Mouse (Mus musculus) hindbrain, embryonic 15.5 days (tissue): ENCODE measurements around the gene Slc44a5. TPM values are rescaled to one million over a fixed set of nuclear protein-coding genes. Genes with fewer than 3 reads are reported as not detected.
A peak's percentile ranks its signal among the peaks of the same experiment; 100 is the strongest.
"Not testable (repeated sequence)": the region's sequence is repeated elsewhere in the genome, so short reads cannot be mapped to it uniquely, and the experiment has no call there.

Source experiments
- ATAC-seq: fragments of 200-750 bp; cut with Nextera tagmentation; 2 replicates; pipeline ENCODE4 v1.8.0; 2017; ENCODE audit warnings: low read depth, moderate number of reproducible peaks, moderate TSS enrichment; ENCODE audit not compliant: low FRiP score
- H3K27ac ChIP-seq: fragments of 300-500 bp; sonication (generic); replicated peaks from 2 replicates; pipeline ENCODE4 v1.5.1; 2015; ENCODE audit warnings: mild to moderate bottlenecking, inconsistent platforms
- H3K27me3 ChIP-seq: fragments of 300-500 bp; sonication (generic); 2 replicates; pipeline ENCODE4 v1.6.1; 2015; ENCODE audit warnings: control low read depth, inconsistent platforms
- H3K36me3 ChIP-seq: fragments of 300-500 bp; sonication (generic); 2 replicates; pipeline ENCODE4 v1.6.1; 2015; ENCODE audit warnings: control low read depth, inconsistent platforms
- H3K4me1 ChIP-seq: fragments of 300-500 bp; sonication (generic); replicated peaks from 2 replicates; pipeline ENCODE4 v1.6.1; 2015; ENCODE audit warnings: control low read depth, inconsistent platforms
- H3K4me2 ChIP-seq: fragments of 300-500 bp; sonication (generic); 2 replicates; pipeline ENCODE4 v1.6.1; 2015; ENCODE audit warnings: moderate library complexity, mild to moderate bottlenecking, inconsistent platforms
- H3K4me3 ChIP-seq: fragments of 300-500 bp; sonication (generic); 2 replicates; pipeline ENCODE4 v1.5.1; 2015; ENCODE audit warnings: mild to moderate bottlenecking, inconsistent platforms
- H3K9ac ChIP-seq: fragments of 300-500 bp; sonication (generic); 2 replicates; pipeline ENCODE4 v1.6.1; 2015; ENCODE audit warnings: inconsistent platforms
- H3K9me3 ChIP-seq: fragments of 300-500 bp; sonication (generic); 2 replicates; pipeline ENCODE4 v1.6.1; 2016; ENCODE audit warnings: control low read depth, inconsistent platforms
- WGBS: fragments of 180-500 bp; shearing (Covaris S2); methylation state at CpG from one replicate; pipeline ENCODE4 v1.1.7; 2015; 5-methylcytosine and 5-hydroxymethylcytosine counted together
- polyA plus RNA-seq: library from polyadenylated mRNA; unstranded; fragments of >200 nt; fragmentation: Nextera tagmentation; extraction: Ambion mirVana; gene quantifications from 2 replicates; pipeline ENCODE4 v1.2.1, GENCODE M21; 2015

Gene Slc44a5
- polyA plus RNA-seq, 1 experiment from 2014 or later: 9.6 TPM

DNA sequence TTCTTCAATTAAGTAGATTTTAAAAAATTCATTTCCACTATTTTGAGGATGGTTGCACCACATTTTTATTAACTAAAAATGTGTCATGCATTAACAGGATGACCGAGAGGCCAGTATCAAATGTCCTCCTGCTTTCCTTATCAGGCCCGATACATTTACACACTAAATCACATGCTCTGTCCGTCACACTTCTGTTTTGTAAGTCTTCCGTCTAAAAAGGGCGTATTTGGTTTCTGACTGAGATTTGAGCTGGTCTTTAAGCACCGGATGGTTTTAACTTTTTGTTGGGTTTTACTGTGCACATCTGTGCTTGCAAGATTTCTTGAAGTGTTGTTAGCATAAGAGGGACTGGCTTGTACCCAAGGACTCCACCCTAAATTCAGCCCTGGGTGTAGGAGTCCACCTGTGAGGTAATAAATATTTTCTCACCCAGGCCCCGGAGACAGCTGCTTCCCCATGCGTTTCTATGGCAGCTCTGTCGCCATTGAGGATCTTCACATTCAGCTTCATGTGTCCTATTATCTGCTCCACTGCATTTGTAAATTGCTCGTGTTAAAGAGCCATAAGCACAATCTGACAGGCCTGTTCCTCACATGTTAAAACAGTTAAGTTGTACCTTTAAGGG, 237.3 kb downstream of the Slc44a5 start:
- Histone ChIP-seq H3K4me2 (no peak overlapping the region), H3K9me3 (no peaks in the 10 kb centered on the region), H3K27ac (no peak overlapping the region), H3K27me3 (no peaks in the 10 kb centered on the region), H3K4me1 (peaks cover 11% of the 10 kb centered on the region), H3K36me3 (no peaks in the 10 kb centered on the region), H3K9ac (no peak overlapping the region), H3K4me3 (no peak overlapping the region)
- ATAC-seq: no peak
- 52% methylated on average over 10 of the region's 10 CpGs for WGBS

DNA sequence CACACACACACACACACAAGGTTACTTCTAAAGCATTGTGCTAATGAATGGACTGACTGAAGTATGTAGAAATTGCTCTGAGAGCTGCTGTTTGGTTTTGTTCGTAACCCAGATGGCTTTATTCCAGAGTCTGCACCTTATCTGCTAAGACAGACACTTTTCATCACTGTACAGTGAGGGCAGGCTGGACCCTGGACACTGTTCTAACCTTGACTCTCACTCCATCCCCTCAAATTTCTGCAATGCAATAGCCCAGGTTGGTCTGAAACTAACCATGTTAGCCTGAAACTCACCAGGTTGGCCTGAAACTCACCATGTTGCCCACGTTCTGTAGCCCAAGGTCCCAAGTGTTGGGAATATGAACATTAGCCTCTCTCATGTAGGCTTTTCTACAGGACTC, 239.3 kb downstream of the Slc44a5 start:
- peaks cover 11% of the 10 kb centered on the region for H3K4me1 ChIP-seq
- H3K4me3 ChIP-seq: no peak overlapping the region
- no peak overlapping the region for H3K27ac ChIP-seq
- ATAC-seq: no peak
- WGBS: 87% methylated on average over 2 of the region's 2 CpGs
- H3K36me3 ChIP-seq: no peaks in the 10 kb centered on the region
- H3K4me2 ChIP-seq: no peak overlapping the region
- no peaks in the 10 kb centered on the region for H3K27me3 ChIP-seq
- H3K9me3 ChIP-seq: no peaks in the 10 kb centered on the region
- no peak overlapping the region for H3K9ac ChIP-seq

DNA sequence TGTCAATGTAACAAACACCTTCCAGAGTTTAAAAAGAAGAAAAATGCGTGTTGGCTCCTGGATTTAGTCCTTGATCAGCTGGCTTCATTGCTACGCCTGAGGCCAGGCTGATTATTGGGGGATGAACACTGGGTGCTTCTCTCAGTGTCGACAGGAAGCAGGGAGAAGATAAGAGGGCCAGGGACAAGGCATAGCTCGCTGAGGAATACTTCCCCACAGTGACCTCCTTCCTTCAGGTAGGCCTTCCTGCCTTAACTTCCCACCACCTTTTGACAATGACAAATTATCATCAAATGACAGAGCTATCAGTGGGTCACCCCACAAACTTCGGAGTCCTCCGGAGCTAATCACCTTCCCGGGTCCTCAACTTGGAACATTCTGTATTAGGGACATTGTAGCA, 242.1 kb downstream of the Slc44a5 start:
- Histone ChIP-seq H3K4me3 (no peak overlapping the region), H3K27me3 (no peaks in the 10 kb centered on the region), H3K4me1 (no peaks in the 10 kb centered on the region), H3K36me3 (no peaks in the 10 kb centered on the region), H3K9me3 (no peaks in the 10 kb centered on the region), H3K27ac (no peak overlapping the region), H3K4me2 (no peak overlapping the region), H3K9ac (no peak overlapping the region)
- WGBS: 84% methylated on average over 7 of the region's 7 CpGs
- ATAC-seq: no peak

DNA sequence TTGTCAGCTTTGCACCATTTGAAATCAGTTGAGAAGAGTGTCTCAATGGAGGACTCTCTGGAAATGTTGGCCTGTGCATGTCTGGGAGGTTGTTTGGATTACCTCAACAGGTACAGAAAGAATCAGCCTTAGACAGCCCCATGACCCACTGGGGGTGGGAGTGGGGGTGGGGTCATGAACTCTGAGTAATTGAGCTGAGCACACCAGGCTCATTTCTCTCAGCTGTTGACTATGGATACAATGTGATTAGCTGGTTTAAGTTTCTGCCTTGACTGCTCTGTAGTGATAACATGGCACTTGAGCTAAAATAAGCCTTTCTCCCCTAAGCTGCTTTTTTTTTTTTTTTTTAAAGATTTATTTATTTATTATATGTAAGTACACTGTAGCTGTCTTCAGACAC, 242.5 kb downstream of the Slc44a5 start:
- no peak for ATAC-seq
- Histone ChIP-seq H3K4me3 (no peak overlapping the region), H3K27ac (no peak overlapping the region), H3K9ac (no peak overlapping the region), H3K27me3 (no peaks in the 10 kb centered on the region), H3K9me3 (no peaks in the 10 kb centered on the region), H3K4me2 (no peak overlapping the region), H3K36me3 (no peaks in the 10 kb centered on the region), H3K4me1 (no peaks in the 10 kb centered on the region)

DNA sequence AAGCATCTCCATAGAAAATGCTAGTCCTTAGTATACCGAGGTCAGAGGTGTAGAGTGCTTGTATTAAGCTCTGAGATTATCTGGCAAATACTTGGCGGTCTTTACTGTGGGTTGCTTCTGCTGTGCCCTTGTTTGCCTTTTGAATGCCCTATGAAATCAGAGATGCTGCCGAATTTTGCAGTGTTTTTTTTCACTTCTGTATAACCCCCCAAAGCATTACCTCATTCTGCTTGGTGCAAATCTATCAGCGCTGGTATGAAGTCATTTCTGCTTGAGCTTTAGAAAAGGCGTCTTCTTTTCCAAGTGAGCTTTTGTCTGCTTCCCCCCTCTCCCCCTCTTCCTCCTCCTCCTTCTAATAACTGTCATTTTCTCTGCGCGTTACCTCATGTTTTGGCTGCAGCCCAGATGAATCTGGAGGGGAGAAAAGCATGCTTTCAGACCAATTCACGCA, 248.9 kb downstream of the Slc44a5 start:
- Histone ChIP-seq H3K4me2 (peak overlapping the region; percentile 15; the same call in 1 of the 2 replicates), H3K27ac (peak overlapping the region; percentile 53), H3K9ac (no peak overlapping the region), H3K36me3 (no peaks in the 10 kb centered on the region), H3K27me3 (no peaks in the 10 kb centered on the region), H3K4me3 (no peak overlapping the region), H3K4me1 (peaks cover 12% of the 10 kb centered on the region), H3K9me3 (no peaks in the 10 kb centered on the region)
- ATAC-seq: peak; percentile 54; the same call in 1 of the 2 replicates
- 30% methylated on average over 8 of the region's 8 CpGs for WGBS

DNA sequence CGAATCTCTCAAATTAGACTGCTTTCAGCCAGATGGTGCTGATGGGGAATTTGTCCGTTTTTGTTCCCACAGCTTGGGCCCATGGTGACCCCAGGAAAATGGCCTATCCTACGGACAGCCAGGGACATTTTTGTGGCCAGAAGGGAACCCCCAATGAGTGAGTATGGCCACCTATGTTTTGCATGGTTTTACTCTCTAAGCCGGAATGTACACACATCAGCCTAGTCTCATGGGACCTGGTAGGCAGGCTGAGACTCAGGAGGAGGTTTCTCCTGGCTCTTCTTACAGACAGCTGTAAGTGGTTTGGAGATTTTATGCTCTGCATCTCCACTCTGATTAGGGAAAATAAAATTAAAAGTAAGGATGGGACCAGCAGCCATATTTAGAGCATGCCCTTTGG, 249.5 kb downstream of the Slc44a5 start:
- Histone ChIP-seq H3K27ac (peak overlapping the region; percentile 53; the same call in 1 of the 2 replicates), H3K36me3 (no peaks in the 10 kb centered on the region), H3K9ac (no peak overlapping the region), H3K9me3 (no peaks in the 10 kb centered on the region), H3K4me1 (peaks cover 12% of the 10 kb centered on the region), H3K4me2 (no peak overlapping the region), H3K4me3 (no peak overlapping the region), H3K27me3 (no peaks in the 10 kb centered on the region)
- 33% methylated on average over 4 of the region's 4 CpGs for WGBS
- peak; percentile 24; the same call in 1 of the 2 replicates for ATAC-seq

DNA sequence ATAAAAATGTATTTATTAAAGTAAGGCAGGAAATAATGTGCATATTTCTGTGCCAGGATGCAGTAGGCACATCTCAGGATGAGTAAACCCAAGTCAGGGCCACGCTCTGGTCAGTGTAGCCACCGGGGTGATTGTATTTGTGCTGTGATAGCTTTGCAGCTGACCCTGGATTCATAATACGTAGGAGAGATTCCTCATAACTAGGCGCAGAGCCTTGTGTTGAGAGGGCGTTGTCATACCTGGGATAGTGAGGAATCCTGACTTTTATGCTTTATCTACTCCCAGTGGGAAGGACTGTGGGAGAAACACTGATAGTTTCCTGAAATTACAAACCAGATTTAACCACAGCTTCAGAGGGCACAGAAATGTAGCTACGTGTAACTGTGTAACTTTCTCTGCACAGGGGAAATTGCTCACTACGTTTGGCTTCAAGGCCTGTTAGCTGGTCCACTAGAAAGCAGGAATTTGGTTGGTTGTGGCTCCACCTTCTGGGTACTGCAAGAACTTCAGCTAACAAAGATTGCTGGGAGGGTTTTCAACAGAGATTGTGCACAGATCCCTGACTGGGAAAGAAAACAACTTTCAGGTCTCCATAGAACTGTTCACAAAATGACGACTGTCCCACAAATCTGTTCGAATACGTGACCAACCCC, 253.0 kb downstream of the Slc44a5 start:
- H3K36me3 ChIP-seq: no peaks in the 10 kb centered on the region
- WGBS: 54% methylated on average over 10 of the region's 10 CpGs
- no peak overlapping the region for H3K27ac ChIP-seq
- no peak overlapping the region for H3K9ac ChIP-seq
- H3K9me3 ChIP-seq: no peaks in the 10 kb centered on the region
- H3K4me3 ChIP-seq: no peak overlapping the region
- peak; percentile 64; the same call in 1 of the 2 replicates for ATAC-seq
- H3K27me3 ChIP-seq: no peaks in the 10 kb centered on the region
- H3K4me1 ChIP-seq: peaks cover 12% of the 10 kb centered on the region
- H3K4me2 ChIP-seq: no peak overlapping the region

DNA sequence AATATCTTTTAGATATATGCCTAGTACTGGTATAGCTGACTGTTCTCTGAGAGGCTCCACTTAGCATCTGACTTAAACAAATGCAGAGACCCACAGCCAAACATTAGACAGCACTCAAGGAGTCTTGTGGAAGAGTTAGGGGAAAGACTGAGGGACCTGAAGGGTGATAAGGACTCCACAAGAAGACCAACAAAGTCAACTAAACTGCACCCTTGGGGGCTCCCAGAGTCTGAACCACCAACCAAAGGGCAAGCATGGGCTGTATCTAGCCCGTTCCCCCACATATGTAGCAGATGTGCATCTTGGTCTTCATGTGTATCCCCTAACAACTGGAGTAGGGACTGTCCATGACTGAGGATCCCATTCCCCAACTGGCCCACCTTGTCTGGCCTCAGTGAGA, 271.7 kb downstream of the Slc44a5 start:
- WGBS: 90% methylated on average over 1 of the region's 1 CpGs
- no peaks in the 10 kb centered on the region for H3K27me3 ChIP-seq

DNA sequence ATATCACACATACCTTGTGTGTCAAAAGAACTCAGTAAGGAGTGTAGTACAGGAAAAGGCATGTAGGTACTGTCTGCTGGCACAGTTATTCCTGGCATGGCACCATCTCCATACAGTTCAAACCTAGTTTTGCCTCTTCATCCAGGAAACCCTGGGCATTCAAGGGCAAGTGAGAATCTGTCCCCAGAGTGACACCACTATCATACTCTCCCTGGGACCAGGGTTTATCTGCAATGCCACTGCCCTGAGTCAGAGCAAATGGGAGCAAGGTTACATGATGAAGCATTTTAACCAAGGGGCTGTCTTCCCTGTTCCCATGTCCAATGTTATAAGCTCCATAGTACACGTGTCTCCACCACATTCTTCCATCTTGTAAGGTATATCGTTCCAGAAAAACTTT, 278.2 kb downstream of the Slc44a5 start:
- Histone ChIP-seq H3K9me3 (no peaks in the 10 kb centered on the region), H3K4me1 (no peaks in the 10 kb centered on the region), H3K4me2 (no peak overlapping the region), H3K9ac (no peak overlapping the region), H3K4me3 (no peak overlapping the region), H3K27ac (no peak overlapping the region), H3K36me3 (no peaks in the 10 kb centered on the region), H3K27me3 (no peaks in the 10 kb centered on the region)
- WGBS: 88% methylated on average over 2 of the region's 2 CpGs
- no peak for ATAC-seq

More for the DNA sequence above, 271.7 kb downstream of the Slc44a5 start:
- H3K4me3 ChIP-seq: no peak overlapping the region
- ATAC-seq: no peak
- H3K9ac ChIP-seq: no peak overlapping the region
- H3K9me3 ChIP-seq: no peaks in the 10 kb centered on the region
- no peaks in the 10 kb centered on the region for H3K4me1 ChIP-seq
- no peaks in the 10 kb centered on the region for H3K36me3 ChIP-seq
- H3K4me2 ChIP-seq: no peak overlapping the region
- no peak overlapping the region for H3K27ac ChIP-seq

DNA sequence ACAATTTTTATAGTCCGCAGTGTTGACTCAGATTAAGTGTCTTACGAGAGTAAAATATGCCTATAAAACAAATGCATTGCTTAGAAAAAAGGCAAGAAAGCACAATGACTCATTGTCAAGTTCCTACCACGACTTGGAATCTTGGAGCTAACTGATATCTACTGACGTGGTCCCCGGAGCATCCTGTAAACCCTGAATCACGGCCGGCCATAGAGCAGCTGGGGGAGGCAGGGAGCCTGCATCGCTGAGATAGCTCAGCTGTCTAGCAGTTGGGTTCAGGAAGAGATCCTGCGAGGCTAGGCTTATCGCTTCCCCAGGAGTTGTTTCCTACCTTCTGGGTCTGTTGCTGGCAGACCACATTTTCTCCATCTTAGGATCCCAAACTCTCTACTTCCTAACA, 279.0 kb downstream of the Slc44a5 start:
- no peak overlapping the region for H3K27ac ChIP-seq
- WGBS: 81% methylated on average over 10 of the region's 10 CpGs
- H3K27me3 ChIP-seq: no peaks in the 10 kb centered on the region
- H3K4me3 ChIP-seq: no peak overlapping the region
- no peak for ATAC-seq
- no peaks in the 10 kb centered on the region for H3K9me3 ChIP-seq
- no peak overlapping the region for H3K4me2 ChIP-seq
- no peak overlapping the region for H3K9ac ChIP-seq
- H3K36me3 ChIP-seq: no peaks in the 10 kb centered on the region
- no peaks in the 10 kb centered on the region for H3K4me1 ChIP-seq

DNA sequence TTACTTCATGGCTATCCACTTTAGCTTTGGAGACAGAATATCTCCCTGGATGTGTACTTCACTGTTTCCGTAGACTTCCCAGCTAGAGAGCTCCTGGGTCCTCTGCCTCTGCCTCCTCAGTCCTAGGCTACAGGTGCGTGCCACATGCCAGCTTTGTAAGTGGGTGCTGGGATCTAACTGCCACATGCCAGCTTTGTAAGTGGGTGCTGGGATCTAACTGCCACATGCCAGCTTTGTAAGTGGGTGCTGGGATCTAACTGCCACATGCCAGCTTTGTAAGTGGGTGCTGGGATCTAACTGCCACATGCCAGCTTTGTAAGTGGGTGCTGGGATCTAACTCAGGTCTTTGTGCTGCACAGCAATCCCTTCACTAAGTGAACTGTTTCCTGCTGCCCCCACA, 281.0 kb downstream of the Slc44a5 start:
- H3K27ac ChIP-seq, H3K4me3 ChIP-seq, ATAC-seq, H3K9ac ChIP-seq, H3K9me3 ChIP-seq, H3K27me3 ChIP-seq, H3K4me2 ChIP-seq, H3K36me3 ChIP-seq, H3K4me1 ChIP-seq: not testable (repeated sequence)
- WGBS: 92% methylated on average over 2 of the region's 2 CpGs

DNA sequence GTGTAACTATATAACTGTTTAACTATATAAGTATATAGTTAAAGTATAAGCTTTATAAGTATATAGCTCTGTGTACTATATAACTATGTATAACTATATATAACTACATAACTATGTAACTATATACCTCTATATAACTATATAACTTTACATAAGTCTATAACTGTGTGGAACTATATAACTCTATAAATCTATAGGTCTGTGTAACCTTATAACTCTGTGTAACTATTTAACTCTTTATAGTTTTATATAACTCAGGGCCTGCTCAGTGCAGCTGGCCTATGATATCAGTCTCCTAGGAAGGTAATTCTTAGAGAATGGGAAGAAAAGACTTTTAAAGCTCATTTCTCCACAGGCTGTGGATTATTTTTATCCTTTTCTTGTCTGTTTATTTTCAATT, 284.1 kb downstream of the Slc44a5 start:
- H3K9ac ChIP-seq: no peak overlapping the region
- no peak overlapping the region for H3K27ac ChIP-seq
- no peaks in the 10 kb centered on the region for H3K27me3 ChIP-seq
- H3K4me3 ChIP-seq: no peak overlapping the region
- no peaks in the 10 kb centered on the region for H3K4me1 ChIP-seq
- no peaks in the 10 kb centered on the region for H3K36me3 ChIP-seq
- no peak overlapping the region for H3K4me2 ChIP-seq
- H3K9me3 ChIP-seq: no peaks in the 10 kb centered on the region
- no peak for ATAC-seq

DNA sequence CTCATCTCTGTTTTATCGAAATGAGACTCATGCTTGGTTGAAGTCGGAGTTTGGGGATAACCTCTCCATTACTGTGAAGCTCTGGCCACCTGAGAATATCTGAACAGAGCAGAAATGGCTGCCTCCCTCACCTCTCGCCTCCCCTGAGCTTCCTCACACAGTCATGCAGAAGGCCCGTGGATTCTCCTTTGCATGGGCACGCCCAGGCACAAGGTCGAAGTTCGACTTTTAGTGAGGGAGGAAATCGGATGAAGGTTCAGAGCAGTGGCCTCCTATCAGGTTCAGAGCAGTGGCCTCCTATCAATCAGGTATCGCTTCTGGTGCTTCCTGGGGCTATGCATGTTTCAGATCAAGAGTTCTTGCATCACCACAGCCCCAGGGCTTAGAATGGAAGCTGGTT, 295.1 kb downstream of the Slc44a5 start:
- ATAC-seq: no peak

More for the DNA sequence above, 295.1 kb downstream of the Slc44a5 start:
- H3K27me3 ChIP-seq: no peaks in the 10 kb centered on the region
- no peaks in the 10 kb centered on the region for H3K9me3 ChIP-seq
- no peak overlapping the region for H3K4me2 ChIP-seq
- H3K36me3 ChIP-seq: no peaks in the 10 kb centered on the region; the same call in 1 of the 2 replicates
- no peak overlapping the region for H3K4me3 ChIP-seq
- H3K4me1 ChIP-seq: peaks cover 2% of the 10 kb centered on the region; the same call in 1 of the 2 replicates
- H3K9ac ChIP-seq: no peak overlapping the region
- no peak overlapping the region for H3K27ac ChIP-seq
- 85% methylated on average over 9 of the region's 9 CpGs for WGBS
